Mouse (Mus musculus) embryonic facial prominence, embryonic 12.5 days (tissue): ENCODE results near the gene Usp36. TPM values are rescaled to one million over a fixed set of nuclear protein-coding genes. Genes with fewer than 3 reads are reported as not detected.
"Not testable (repeated sequence)": the region's sequence is repeated elsewhere in the genome, so short reads cannot be mapped to it uniquely, and the experiment has no call there.

Experiments used
- ATAC-seq: fragments of 200-750 bp; cut with Nextera tagmentation; 2 replicates; pipeline ENCODE4 v1.8.0; 2017; ENCODE audit not compliant: insufficient number of reproducible peaks, insufficient read depth, low FRiP score, low TSS enrichment
- H3K27ac ChIP-seq: fragments of 300-500 bp; sonication (generic); 2 replicates; pipeline ENCODE4 v1.5.1; 2016; ENCODE audit warnings: mild to moderate bottlenecking
- H3K27me3 ChIP-seq: fragments of 300-500 bp; sonication (generic); 2 replicates; pipeline ENCODE4 v1.6.1; 2016; ENCODE audit warnings: mild to moderate bottlenecking, moderate library complexity
- H3K36me3 ChIP-seq: fragments of 300-500 bp; sonication (generic); 2 replicates; pipeline ENCODE4 v1.6.1; 2016; ENCODE audit warnings: mild to moderate bottlenecking
- H3K4me1 ChIP-seq: fragments of 300-500 bp; sonication (generic); 2 replicates; pipeline ENCODE4 v1.6.1; 2016
- H3K4me2 ChIP-seq: fragments of 300-500 bp; sonication (generic); replicated peaks from 2 replicates; pipeline ENCODE4 v1.6.1; 2016; ENCODE audit warnings: mild to moderate bottlenecking, moderate library complexity
- H3K4me3 ChIP-seq: fragments of 300-500 bp; sonication (generic); 2 replicates; pipeline ENCODE4 v1.5.1; 2016; ENCODE audit warnings: mild to moderate bottlenecking
- H3K9ac ChIP-seq: fragments of 300-500 bp; sonication (generic); 2 replicates; pipeline ENCODE4 v1.6.1; 2016; ENCODE audit warnings: mild to moderate bottlenecking, moderate library complexity
- H3K9me3 ChIP-seq: fragments of 300-500 bp; sonication (generic); 2 replicates; pipeline ENCODE4 v1.6.1; 2016; ENCODE audit warnings: mild to moderate bottlenecking, moderate library complexity
- WGBS: fragments of 180-500 bp; shearing (Covaris S2); methylation state at CpG from one replicate; pipeline ENCODE4 v1.1.7; 2016; 5-methylcytosine and 5-hydroxymethylcytosine counted together
- polyA plus RNA-seq: library from polyadenylated mRNA; unstranded; fragments of >200 nt; fragmentation: Nextera tagmentation; extraction: Ambion mirVana; gene quantifications from 2 replicates; pipeline ENCODE4 v1.2.1, GENCODE M21; 2016

The Usp36 gene
- polyA plus RNA-seq, 1 experiment from 2014 or later, result 22.2 TPM

DNA sequence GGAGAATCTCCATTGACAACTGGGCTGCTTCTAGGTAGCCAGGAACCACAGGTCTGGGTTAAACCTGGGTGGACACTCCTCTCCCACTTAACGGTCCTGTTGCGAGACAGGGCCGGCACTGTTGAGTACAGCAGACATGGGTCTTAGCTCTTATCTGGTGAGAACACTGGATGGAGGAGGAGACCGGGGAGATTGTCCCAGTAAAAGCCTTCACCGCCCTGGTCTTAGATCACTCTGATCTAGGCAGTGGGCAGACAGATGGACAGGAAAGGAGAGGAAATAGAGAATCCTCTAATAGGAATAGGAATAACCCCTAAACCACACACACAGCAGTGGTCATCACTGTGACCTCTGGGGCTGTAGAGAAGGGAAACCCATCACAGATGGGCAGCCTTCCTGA, 33.9 kb upstream of the Usp36 start:
- WGBS, result 82% methylated on average over 5 of the region's 5 CpGs
- Histone ChIP-seq H3K4me3 (no peak overlapping the region), H3K36me3 (peaks cover 14% of the 10 kb centered on the region), H3K27me3 (no peaks in the 10 kb centered on the region), H3K9me3 (no peaks in the 10 kb centered on the region), H3K9ac (no peak overlapping the region), H3K4me1 (peaks cover 57% of the 10 kb centered on the region), H3K27ac (peak overlapping the region; percentile 80), H3K4me2 (peak overlapping the region; percentile 14; the same call in 1 of the 2 replicates)
- ATAC-seq, result no peak

DNA sequence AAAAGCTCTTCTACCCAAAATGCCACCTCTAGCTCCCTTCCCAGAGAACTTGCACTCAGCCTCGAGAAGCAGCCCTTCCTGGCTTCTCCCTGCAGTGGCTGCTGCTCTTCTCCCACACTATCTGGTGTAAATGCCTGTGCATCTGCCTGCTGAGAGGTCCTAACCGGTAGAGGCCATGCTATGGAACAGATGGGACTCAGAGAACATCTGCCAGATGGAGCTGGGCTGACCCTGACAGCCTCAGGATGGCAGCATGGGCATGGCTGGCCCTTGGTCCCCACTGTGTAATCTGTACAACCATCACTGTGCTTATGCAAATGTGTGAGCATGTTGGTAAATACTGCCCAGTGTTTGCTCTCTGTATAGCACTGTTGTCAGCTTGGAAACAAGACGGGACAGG, 32.6 kb upstream of the Usp36 start:
- H3K9ac ChIP-seq, result no peak overlapping the region
- no peak overlapping the region for H3K4me3 ChIP-seq
- H3K4me1 ChIP-seq, result peaks cover 46% of the 10 kb centered on the region
- H3K9me3 ChIP-seq, result no peaks in the 10 kb centered on the region
- H3K27ac ChIP-seq, result no peak overlapping the region
- 67% methylated on average over 3 of the region's 3 CpGs for WGBS
- no peak overlapping the region for H3K4me2 ChIP-seq
- H3K27me3 ChIP-seq, result no peaks in the 10 kb centered on the region
- ATAC-seq, result no peak
- peaks cover 26% of the 10 kb centered on the region for H3K36me3 ChIP-seq

DNA sequence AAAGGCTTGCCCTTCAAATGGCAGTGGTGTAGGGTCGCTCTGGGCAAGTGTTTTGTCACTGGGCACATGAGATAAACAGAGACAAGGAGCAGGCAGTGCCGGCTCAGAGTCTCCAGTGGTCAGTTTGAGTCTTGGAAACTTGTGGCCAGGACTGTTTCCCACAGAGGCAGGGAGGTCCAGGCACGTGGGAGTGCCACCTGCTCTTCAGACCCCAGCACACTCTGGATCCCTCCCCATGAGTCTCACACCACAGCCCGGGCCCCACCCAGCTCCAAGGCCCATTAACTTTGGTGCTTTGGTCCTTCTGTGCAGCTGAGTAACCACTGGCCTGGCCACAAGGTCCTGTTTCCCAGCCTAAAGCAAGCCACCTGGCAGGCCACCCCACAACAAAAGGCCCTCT, 31.9 kb upstream of the Usp36 start:
- Histone ChIP-seq H3K27me3 (no peaks in the 10 kb centered on the region), H3K36me3 (peaks cover 30% of the 10 kb centered on the region), H3K9me3 (no peaks in the 10 kb centered on the region), H3K27ac (no peak overlapping the region), H3K4me1 (peaks cover 40% of the 10 kb centered on the region), H3K4me2 (no peak overlapping the region), H3K9ac (no peak overlapping the region), H3K4me3 (no peak overlapping the region)
- no peak for ATAC-seq
- 72% methylated on average over 4 of the region's 4 CpGs for whole genome bisulfite sequencing

DNA sequence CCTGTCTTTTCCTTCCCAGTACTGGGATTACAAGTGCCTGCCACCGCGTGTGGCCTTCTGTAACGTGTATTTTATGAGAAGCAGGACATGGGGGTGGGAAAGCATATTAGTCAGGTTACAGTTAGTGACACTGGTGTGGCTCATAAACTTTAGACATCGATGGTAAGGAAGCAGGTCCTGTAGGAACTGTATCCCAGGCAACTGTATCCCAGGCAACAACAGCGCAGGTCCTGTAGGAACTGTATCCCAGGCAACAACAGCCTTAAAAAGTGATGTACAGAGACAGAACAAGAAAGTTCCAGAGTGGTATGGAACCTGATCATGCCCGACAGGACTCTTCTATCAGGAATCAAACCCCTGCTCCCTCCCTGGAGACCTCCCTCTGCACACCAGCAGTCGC, 31.5 kb upstream of the Usp36 start:
- no peak overlapping the region for H3K4me2 ChIP-seq
- peaks cover 36% of the 10 kb centered on the region for H3K4me1 ChIP-seq
- no peaks in the 10 kb centered on the region for H3K9me3 ChIP-seq
- 78% methylated on average over 7 of the region's 7 CpGs for WGBS
- ATAC-seq, result no peak
- H3K4me3 ChIP-seq, result no peak overlapping the region
- peaks cover 34% of the 10 kb centered on the region for H3K36me3 ChIP-seq
- H3K27me3 ChIP-seq, result no peaks in the 10 kb centered on the region
- H3K9ac ChIP-seq, result no peak overlapping the region
- no peak overlapping the region for H3K27ac ChIP-seq

DNA sequence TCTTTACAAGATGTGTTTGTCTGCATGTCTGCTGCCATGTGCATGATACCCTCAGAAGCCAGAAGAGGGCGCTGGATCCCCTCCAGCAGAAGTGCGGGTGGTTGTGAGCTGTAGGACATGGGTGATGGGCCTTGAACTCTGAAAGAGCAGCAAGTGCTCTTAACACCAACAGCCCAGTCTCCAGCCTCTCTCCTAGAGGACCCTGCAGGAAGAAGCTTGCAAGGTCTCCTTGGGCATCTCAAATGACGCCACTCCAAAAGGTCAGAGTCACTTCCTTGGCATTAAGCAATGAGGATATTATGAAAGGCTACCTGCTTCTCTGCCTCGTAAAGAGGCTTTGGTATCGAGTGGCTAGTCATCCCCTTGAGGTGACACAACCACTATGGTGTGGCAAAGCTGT, 28.6 kb upstream of the Usp36 start:
- Histone ChIP-seq H3K27ac (no peak overlapping the region), H3K9ac (0 out of 2 replicates have a peak overlapping the region, but pooled peaks have one; percentile 0), H3K4me1 (peaks cover 12% of the 10 kb centered on the region), H3K4me2 (no peak overlapping the region), H3K4me3 (no peak overlapping the region), H3K36me3 (peaks cover 54% of the 10 kb centered on the region), H3K27me3 (no peaks in the 10 kb centered on the region), H3K9me3 (no peaks in the 10 kb centered on the region)
- ATAC-seq, result no peak
- 59% methylated on average over 5 of the region's 5 CpGs for WGBS

DNA sequence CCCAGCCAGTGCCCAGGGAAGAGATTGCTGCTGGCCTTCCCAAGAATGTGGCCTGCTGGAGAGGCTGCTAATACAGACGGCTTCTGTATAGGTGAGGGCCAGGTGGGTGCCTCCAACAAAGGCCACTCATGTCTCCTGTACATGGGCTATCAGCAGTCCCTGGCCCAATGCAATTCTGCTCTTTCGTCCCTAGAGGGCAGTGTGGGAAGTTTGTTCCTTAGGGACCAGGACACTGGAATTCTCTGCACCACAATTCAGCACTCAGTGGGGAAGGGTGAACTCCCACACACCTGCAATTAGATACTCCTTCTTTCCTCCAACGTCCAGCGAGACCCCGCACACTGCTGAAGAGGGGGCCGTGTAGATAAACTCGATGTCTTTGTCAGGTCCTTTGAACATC, 27.1 kb upstream of the Usp36 start:
- no peak for ATAC-seq
- H3K27me3 ChIP-seq, result no peaks in the 10 kb centered on the region
- H3K4me3 ChIP-seq, result no peak overlapping the region
- H3K36me3 ChIP-seq, result peaks cover 58% of the 10 kb centered on the region
- H3K9ac ChIP-seq, result no peak overlapping the region
- 24% methylated on average over 7 of the region's 7 CpGs for WGBS
- H3K9me3 ChIP-seq, result no peaks in the 10 kb centered on the region
- H3K4me2 ChIP-seq, result no peak overlapping the region
- H3K27ac ChIP-seq, result no peak overlapping the region
- H3K4me1 ChIP-seq, result 0 out of 2 replicates have a peak, but pooled peaks cover 5% of the 10 kb centered on the region

DNA sequence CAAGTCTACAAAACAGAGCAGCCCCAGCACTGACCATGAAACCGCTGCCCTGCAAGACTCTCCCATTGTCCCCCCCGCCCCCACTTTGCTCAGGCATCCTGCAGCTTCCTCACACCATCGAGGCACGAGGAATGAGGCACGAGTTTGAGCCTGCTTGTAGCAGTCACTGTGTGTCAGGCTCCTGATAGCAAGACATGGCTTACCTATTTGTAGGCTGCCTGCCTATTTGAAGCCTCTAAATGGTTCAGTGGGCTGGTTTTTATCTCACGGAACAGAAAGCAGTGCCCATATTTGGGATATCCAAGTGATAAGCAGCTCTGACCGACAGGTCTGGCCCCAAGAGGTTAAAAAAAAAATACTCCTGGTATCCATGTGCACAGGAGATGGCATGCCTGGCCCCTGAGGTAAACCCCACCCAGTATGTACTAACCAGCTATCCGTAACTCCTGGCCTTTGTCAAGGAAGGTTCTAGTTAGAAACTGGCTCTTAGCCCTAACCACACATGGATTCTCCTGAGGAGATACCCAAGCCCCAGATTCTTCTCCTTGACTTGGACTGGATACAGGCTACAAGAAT, 26.3 kb upstream of the Usp36 start:
- Histone ChIP-seq H3K9ac (no peak overlapping the region), H3K27me3 (no peaks in the 10 kb centered on the region), H3K4me3 (no peak overlapping the region), H3K4me2 (no peak overlapping the region), H3K27ac (no peak overlapping the region), H3K9me3 (no peaks in the 10 kb centered on the region), H3K4me1 (no peaks in the 10 kb centered on the region), H3K36me3 (peaks cover 66% of the 10 kb centered on the region)
- no peak for ATAC-seq
- 81% methylated on average over 8 of the region's 8 CpGs for WGBS

DNA sequence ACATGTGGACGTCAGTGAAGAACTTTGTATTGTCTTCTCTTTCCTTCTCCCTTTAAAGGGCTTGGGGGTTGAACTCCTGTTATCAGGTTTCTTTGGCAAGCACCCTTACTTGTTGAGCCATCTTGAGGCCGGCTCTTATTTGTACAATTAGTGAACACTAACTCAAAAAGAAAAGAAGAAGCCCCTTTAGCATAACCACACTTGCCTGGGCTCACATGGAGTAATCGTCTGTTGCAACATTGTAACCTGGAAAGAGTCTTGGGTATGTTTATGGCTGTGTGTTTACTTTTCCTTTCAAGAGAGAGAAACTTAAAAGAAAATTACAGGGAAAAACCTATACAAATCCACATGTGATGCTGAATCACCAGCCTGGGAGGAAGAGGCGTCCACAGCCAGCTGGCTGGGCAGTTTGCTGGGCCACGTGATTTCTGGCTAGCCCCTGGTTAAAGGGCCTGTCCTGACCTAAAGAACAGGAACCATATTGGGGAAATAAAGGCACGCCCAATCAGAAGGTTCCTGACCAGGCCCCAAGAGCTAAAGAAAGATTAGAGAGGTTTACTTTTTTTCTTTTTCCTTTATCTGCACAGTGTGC, 22.2 kb upstream of the Usp36 start:
- 81% methylated on average over 6 of the region's 6 CpGs for WGBS
- ATAC-seq, result no peak
- Histone ChIP-seq H3K9ac (no peak overlapping the region), H3K4me1 (no peaks in the 10 kb centered on the region), H3K9me3 (peaks cover 10% of the 10 kb centered on the region; the same call in 1 of the 2 replicates), H3K4me3 (no peak overlapping the region), H3K36me3 (peaks cover 77% of the 10 kb centered on the region), H3K27me3 (no peaks in the 10 kb centered on the region), H3K4me2 (no peak overlapping the region), H3K27ac (no peak overlapping the region)

DNA sequence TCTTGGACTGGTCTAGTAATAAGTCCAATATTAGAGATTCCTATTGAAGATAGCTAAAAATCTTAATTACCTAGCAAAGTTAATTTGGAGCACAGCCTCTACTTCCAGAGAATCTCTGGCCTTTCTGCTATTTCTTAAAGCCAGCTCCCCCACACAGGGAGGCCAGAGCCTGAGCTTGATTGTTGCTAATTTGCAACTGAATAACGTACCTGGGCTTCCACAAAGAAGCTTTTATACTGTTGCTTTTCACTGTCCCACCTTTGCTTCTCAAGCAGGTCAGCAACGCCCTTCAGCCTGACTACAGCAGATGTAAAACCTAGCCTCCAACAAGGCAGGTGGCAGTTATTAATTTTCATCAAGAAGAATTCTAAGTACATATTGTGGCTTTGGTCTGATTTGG, 17.9 kb upstream of the Usp36 start:
- H3K27ac ChIP-seq, ATAC-seq, H3K4me3 ChIP-seq, H3K4me2 ChIP-seq, H3K27me3 ChIP-seq, H3K9ac ChIP-seq, H3K4me1 ChIP-seq, H3K9me3 ChIP-seq: not testable (repeated sequence)
- peaks cover 64% of the 10 kb centered on the region for H3K36me3 ChIP-seq
- WGBS, result 79% methylated on average over 2 of the region's 2 CpGs

DNA sequence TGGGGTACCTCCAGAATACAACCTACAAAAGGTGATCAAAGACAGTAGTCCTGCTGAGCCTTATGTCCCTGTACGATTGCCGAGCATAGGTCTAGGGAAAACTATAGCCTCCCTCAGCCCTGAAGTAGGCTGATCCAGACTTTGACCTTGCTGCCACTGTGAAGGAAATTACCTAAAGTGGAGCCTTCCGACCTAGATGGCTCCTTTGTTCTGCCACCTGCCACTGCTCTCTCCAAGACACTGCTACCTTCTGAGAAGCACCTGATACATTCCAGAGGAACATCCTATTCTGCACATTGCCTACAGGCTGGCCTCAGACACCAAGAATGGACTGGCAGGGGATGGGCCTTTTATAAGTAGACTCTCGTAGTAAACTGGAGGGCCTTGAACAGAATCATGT, 13.9 kb upstream of the Usp36 start:
- H3K27me3 ChIP-seq, H3K27ac ChIP-seq, ATAC-seq, H3K4me1 ChIP-seq, H3K4me3 ChIP-seq, H3K9ac ChIP-seq, H3K4me2 ChIP-seq, H3K9me3 ChIP-seq: not testable (repeated sequence)
- H3K36me3 ChIP-seq, result peaks cover 42% of the 10 kb centered on the region
- 86% methylated on average over 4 of the region's 4 CpGs for WGBS

DNA sequence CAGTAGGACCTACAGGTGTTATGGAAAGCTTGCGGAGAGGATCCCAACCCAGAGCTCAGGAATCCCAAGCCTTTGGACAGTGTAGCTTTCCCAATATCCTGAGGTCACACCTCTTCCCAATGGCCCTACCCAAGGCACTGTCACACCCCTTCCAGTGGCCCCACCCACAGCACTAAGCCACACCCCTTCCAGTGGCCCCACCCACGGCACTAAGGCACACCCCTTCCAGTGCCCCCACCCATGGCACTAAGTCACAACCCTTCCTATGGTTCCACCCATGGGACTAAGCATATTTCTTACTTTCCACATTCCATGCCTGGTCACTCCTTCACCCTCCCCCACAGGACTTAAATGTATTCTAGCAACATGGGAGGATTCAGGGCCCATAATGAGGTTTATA, 8.8 kb upstream of the Usp36 start:
- Histone ChIP-seq H3K4me3 (no peak overlapping the region), H3K9me3 (no peaks in the 10 kb centered on the region), H3K4me2 (no peak overlapping the region), H3K9ac (no peak overlapping the region), H3K27me3 (no peaks in the 10 kb centered on the region), H3K36me3 (peaks cover 20% of the 10 kb centered on the region), H3K27ac (no peak overlapping the region), H3K4me1 (no peaks in the 10 kb centered on the region)
- 74% methylated on average over 2 of the region's 2 CpGs for WGBS
- no peak for ATAC-seq

DNA sequence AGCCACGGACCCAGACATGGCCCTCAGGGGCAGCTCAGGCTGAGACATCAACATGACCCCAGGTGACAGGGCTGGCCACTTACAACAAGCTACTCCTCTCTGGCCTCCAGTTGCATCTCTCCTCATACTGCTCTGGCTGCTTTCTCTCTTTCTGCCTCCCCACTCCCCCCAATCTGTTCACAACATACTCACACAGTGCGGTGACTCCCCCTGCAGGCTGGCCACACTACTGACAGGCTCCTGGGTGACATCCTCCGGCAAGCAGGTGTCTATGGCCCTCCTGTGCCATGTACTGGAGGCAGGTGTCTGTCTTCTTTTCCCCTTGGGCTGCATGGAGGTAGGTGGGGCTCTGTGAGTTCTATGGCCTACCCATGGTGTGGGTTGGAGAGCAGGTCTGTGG, 7.9 kb upstream of the Usp36 start:
- H3K4me2 ChIP-seq, result no peak overlapping the region
- peaks cover 12% of the 10 kb centered on the region for H3K36me3 ChIP-seq
- H3K27ac ChIP-seq, result no peak overlapping the region
- H3K4me1 ChIP-seq, result no peaks in the 10 kb centered on the region
- no peak for ATAC-seq
- H3K9ac ChIP-seq, result no peak overlapping the region
- no peak overlapping the region for H3K4me3 ChIP-seq
- no peaks in the 10 kb centered on the region for H3K9me3 ChIP-seq
- 82% methylated on average over 3 of the region's 3 CpGs for WGBS
- no peaks in the 10 kb centered on the region for H3K27me3 ChIP-seq
